Mouse (Mus musculus) brain, adult 2 months (tissue): ENCODE data around the gene Zfp800.

Experiments
- DNase-seq: peaks from one replicate; pipeline ENCODE4 v3.0.0; 2011; ENCODE audit warnings: low read depth, low spot score

Zfp800 gene

GRCm38 (mm10) chr6:28309692-28310091 lies 88.1 kb downstream of the Zfp800 start:
- DNase-seq = peak; percentile 80

DNA sequence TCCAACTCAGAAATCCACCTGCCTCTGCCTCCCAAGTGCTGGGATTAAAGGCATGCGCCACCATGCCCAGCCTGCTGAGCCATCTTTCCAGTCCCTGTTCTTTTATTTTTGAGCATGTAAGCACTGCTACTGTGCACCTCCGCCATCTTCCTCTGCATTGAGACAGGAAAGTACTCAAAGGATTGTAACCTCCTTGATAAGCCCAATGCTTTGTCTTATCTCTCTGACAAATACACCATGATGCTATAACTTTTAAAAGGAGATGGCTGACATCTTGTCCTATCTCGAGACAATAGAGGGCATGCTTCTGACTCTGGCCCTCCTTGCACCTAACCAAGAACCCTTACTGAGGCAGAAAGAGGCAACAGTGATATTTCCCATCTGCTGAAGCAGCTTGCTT lies 88.9 kb downstream of the Zfp800 start:
- DNase-seq = no peak

DNA sequence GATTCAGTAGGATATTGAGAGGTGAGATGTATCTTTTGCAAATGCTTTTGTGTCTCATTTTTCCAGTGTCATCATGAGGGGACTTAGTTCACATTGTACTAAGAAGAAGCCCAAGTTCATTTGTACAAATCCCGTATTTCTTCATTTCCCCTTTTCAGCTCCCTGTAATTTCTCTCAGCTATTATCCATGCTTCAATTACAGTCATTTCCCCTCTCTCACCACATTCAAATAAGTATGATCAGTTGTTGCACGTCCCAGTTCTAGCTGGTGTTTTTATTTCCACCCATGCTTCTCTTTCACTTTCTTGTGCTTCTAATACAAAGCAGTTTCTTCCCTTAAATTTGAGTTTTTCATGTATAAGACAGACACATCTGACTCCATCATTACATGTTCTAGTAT lies 91.1 kb downstream of the Zfp800 start:
- no peak for DNase-seq

DNA sequence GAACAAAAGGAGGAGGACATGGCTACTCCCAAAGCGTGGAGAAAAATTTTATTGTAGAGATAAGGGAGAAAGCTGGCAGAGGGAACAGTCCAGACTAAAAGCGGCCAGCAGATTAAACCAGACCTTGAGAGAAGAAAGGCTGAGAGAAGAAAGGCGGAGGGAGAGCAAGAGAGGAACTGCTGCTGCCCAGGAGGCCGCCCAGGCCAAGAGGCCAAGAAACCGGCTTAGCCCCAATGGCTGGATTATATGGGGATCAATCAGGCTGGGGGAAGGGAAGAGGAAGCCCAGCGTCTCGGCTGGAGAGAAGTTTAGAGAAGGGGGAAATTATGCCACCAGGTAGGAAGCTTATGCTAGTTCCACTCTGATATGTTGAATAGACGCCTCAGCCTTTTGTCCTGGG lies 101.5 kb downstream of the Zfp800 start:
- DNase-seq = no peak

- no peak for DNase-seq
These were observed 102.2 kb downstream of the Zfp800 start for GRCm38 (mm10) chr6:28295581-28295980.

GRCm38 (mm10) chr6:28292810-28293209 lies 105.0 kb downstream of the Zfp800 start:
- no peak for DNase-seq

- DNase-seq = peak; percentile 88
These were observed 117.9 kb downstream of the Zfp800 start for GRCm38 (mm10) chr6:28279886-28280285.

- no peak for DNase-seq
These were observed 135.6 kb downstream of the Zfp800 start for GRCm38 (mm10) chr6:28262198-28262621.

- DNase-seq = peak; percentile 96
These were observed 136.3 kb downstream of the Zfp800 start for GRCm38 (mm10) chr6:28261307-28262197.

GRCm38 (mm10) chr6:28260425-28261191 lies 137.2 kb downstream of the Zfp800 start:
- peak; percentile 62 for DNase-seq

GRCm38 (mm10) chr6:28259750-28260149 lies 138.1 kb downstream of the Zfp800 start:
- no peak for DNase-seq

DNA sequence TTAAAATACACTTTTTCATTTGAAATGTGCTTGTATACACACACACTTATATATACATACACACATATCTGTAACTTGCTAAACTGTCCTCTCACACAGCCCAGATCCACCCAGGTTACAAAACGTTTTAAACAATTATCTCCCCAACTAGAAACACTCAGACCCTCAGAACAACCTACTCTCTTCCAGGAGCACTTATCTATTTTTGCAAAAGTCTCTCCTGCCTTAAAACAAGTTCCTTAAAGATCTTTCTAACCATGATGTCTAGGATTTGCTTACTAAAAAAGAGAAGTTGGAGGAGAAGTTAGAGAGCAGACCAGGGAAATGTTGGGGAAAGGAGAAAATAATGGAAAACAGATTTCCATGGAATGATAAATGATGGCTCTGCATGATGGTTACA lies 139.4 kb downstream of the Zfp800 start:
- DNase-seq = no peak

DNA sequence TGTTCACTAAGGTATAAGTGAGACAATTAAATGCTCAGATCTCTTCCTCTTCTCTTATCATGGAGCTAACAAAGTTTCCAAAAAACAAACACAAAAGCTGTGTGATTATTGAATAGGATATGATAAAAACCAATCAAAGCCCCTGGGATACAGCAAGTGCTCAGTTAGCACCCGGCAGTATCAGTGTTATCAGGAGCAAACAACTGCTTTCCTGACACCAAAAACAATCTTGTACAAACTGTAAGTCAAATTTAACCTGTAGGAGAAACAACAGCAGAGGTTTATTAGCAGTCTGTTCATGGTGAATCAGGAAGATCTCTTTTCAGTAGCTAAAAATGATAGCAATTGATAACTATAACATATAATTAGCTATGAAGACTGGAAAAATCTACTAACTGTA lies 140.0 kb downstream of the Zfp800 start:
- no peak for DNase-seq

GRCm38 (mm10) chr6:28252790-28253189 lies 145.0 kb downstream of the Zfp800 start:
- peak; percentile 38 for DNase-seq

DNA sequence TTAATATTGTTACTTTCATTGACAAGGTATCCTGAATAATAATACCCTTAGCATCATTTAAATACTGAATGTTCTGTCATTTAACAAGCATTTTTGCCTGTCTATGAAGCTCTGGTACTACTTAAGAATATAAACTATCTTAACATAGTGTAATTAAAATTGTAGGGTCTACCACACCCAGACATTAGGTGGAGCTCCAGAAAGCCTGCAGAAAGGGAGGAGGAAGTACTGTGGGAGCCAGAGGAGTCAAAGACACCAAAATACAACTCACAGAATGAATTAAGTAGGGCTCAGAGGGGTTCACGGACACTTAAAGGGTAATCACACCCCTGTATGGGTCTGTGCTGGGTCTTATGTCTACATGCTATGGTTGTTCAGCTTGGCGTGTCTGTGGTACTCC lies 149.6 kb downstream of the Zfp800 start:
- DNase-seq = no peak

DNA sequence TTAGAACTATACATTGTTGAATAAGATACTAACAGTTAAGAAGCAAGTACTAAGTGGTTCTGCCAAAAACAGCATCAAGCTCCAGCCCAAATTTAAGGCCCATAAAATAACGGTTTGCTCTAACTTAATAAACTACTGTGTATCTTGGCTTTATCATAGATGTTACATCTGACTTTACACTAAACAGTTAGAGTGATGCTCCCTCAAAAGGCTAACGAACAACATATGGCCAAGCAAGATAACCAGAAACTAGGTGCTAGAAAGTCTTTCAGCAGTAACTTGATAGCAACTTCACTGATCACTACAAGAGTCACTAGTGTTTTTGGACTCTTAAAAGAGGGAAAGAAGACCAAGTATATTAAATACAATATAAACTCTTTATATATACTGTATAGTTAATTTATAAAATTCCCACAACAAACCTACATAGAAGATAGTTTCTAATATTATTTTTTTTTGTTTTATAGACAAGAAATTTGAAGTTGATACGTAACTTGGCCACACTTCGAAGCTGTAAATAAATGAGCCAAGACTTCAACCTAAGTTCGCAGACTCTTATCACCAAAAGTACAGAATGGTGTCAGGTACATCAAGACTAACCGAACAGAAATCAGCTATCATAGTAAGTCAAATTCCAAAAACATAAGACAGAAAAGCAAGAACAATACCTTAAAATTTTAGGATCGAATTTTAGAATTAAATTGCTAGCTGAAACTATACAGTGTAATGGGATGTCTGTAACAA lies 165.0 kb downstream of the Zfp800 start:
- DNase-seq = no peak

DNA sequence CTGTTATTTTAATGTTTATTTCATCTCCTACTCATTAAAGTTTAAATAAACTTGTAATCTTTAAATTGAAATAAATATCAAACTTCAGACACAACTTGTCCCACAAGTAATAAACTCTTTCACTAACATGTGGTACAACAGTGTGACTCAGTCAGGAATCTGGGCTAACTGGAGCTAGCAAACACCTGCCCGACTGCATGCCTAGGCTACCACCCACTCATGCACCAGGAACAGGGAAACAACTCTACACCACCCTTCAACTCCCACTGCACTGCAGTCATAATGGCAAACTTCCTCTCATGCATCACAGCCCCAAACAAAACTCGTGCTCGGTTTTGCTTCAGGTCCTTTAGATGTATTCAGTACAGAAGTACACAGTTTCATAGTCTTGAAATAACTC lies 169.7 kb downstream of the Zfp800 start:
- DNase-seq = peak; percentile 53

GRCm38 (mm10) chr6:28221017-28221416 lies 176.8 kb downstream of the Zfp800 start:
- no peak for DNase-seq

- peak; percentile 65 for DNase-seq
These were observed 179.4 kb downstream of the Zfp800 start for GRCm38 (mm10) chr6:28218386-28218785.

DNA sequence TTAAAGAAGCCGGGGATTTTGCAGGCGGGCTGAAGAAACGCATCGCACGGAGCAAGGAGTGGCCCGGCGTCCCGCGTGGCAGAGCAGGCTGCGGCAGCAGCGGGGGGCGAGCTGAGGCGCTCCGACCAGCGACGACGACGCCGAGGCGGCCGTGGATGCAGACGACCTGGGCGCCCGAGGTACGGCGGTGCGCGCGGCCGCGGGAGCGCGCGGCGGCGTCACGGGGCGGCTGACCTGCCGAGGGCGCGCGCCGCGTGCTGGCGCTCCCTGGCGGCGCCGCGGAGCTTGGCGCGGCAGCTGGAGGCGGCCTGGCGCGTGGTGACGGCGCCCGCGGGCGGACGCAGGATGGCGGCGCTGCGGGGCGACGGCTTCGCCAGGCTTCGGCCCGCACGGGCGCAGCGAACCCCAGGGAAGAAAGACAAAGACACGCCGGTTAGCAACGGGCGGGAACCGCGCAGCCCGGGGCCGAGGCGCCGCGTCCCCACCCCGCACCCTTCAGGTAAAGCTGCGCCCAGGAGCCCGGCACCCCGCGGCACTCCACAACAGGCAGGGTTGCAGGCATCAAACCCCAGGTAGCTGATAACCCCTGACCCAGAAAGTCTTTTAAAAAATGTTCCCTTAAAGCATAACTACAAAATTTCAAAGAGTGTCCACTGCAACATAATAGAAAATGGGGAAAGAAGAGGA lies 182.4 kb downstream of the Zfp800 start:
- peak; percentile 92 for DNase-seq

GRCm38 (mm10) chr6:28214658-28215267 lies 183.0 kb downstream of the Zfp800 start:
- DNase-seq = no peak
